Mouse (Mus musculus): ENCODE results near the gene Coq8a.
A peak's percentile ranks its signal among the peaks of the same experiment; 100 is the strongest.

The Coq8a gene

GRCm38 (mm10) chr1:180198959-180199714 lies at the start of gene Coq8a:
Gene Coq8a, minus strand, starts transcription at chr1:180199602.
- DNase-seq, result no peak

GRCm38 (mm10) chr1:180248593-180249146 lies 49.3 kb upstream of the Coq8a start:
- no peak for DNase-seq

DNA sequence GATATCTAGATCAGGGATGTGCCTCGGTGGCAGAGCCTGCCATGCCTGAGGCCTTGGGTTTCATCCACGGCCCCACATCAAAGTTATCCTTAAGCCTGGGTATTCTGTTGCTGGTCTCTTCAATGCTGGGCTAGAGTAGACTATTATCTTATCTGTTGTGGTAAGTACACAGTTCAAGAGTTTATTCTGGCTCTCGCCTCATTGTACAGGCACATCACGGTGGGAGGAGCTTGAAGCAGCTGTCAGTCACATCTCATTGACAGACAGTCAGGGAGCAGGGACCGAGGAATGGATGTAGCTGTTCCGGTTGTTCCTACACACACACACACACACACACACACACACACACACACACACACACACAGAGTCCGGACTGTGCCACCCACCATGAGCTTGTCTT lies 48.5 kb upstream of the Coq8a start:
- DNase-seq, result no peak

- no peak for DNase-seq
Measured at GRCm38 (mm10) chr1:180245741-180246507, 46.5 kb upstream of the Coq8a start.

DNA sequence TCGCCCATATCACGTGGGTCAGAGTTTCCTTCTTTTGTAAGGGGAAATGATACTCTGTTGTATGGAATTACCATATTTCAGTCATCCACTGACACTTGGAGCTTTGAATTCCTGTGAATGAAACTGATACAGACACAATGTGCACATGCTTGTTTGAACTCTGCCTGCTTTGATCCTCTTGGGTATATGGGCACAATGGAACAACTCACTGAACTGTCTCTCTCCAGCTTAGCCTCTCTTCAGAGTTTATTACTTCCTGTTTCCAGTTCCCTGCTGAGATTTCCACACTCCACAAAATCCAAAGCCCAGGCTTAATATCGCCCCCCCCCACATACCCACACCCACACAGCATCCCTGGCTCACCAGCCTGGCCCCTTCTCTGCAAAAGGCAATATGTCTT lies 32.3 kb upstream of the Coq8a start:
- no peak for DNase-seq

DNA sequence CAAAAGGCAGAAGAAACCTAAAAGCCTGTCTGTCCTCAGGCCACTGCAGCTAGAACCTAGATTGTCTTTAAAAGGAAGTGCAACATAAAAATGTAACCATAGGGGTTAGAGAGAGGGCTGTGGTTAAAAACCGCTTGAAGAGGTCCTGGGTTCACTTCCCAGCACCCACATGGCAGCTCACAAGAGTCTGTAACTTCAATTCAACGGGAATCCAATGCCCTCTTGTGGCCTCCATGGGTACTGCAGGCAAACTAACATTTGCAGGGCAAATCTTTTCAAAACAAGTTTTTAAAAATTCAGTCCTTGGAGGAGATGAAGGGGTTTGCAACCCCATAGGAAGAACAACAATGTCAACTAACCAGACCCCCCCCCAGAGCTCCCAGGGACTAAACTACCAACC lies 31.2 kb upstream of the Coq8a start:
- no peak for DNase-seq

DNA sequence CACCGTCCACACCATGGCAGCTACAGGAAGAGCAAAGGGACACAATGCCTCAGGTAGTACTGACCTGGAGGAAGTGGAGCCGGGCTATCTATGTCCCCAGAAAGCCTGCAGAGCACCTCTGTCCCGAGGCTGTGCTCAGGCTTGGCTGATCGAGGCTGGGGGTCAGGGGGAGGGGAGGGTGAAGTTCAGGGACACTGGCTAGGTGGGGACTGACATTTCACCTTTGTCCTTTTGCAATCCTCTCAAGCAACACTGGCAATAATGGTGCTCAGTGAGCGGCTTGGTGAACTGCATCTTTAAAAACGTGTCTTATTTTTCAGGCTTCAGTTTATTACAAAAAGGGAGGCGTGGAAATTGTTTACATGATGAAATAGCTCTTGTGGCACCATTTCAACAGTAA lies 30.5 kb upstream of the Coq8a start:
- no peak for DNase-seq

DNA sequence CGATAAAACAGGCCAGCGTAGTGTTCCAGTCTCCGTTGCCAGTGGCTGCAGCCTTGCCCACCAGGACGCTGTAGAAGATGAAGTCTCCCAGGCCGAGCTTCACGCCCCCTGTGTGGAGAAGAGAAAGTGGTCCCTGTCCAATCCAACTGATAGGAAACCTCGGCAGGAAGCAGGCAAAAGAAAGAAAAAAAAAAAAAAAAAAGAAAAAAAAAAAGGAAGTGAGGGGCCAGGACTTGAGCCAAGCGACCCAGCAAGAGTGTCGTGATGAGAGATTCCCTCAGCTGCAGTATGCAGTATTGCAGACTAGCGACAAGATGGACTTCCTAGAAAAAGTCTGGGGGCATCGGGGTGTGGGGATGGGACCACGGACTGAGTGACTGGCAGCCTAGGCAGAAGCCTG lies 29.5 kb upstream of the Coq8a start:
- no peak for DNase-seq

DNA sequence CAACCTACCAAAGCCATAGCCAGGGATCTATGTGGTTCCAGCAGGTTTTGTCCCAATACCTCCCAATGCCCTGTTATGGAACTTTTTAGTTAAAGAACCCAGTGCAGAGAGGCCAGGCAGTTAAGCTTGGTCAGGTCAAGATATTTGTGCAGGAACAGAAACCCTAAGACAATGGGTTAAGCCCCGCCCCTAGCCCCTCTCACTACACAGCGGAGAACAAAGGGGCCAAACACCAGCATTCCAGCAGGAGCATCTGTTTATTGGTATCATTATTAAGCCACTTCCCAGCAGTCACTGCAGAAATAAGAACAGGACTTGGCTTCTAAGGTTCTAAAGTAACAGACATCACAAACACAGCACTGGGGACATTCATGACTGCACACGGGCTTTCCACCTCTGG lies 27.4 kb upstream of the Coq8a start:
- no peak for DNase-seq

GRCm38 (mm10) chr1:180226221-180226713 lies 26.9 kb upstream of the Coq8a start:
- no peak for DNase-seq

DNA sequence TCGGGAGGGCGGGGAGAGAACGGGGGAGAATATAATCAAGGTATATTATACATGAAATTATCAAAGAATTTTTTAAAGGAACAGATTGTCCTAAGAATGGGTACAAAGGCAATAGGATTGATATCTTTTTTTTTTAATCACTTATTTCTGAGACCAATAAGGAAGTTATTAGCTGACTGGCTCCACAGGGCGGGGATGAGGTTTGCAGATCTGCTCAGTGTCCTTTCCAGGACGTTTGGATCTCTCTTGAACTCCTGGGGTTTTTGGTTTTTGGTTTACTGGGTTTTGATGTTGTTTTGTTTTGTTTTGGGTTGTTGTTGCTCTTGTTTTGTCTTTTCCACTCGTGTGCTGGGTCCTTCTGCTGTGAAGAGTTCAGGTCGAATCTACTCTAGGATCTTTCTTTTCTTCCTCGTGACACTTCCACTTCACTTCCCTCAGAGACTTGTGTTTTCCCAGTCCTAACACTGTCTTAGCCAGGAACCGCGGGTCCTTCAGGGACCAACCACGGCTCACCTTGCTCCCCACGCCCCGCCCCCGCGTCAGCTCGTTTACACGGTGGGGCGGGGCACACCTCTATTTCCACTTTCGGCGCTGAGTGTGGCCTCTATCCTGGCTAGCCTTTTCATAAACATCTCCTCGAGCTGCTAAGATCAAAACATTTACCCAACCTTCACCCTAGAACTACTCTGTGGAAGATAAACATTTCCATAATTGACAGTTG lies 26.3 kb upstream of the Coq8a start:
- DNase-seq, result no peak

GRCm38 (mm10) chr1:180222007-180222406 lies 22.6 kb upstream of the Coq8a start:
- DNase-seq, result no peak

- DNase-seq, result no peak
Measured at GRCm38 (mm10) chr1:180220791-180221542, 21.6 kb upstream of the Coq8a start.

GRCm38 (mm10) chr1:180216541-180217276 lies 17.3 kb upstream of the Coq8a start:
- DNase-seq, result no peak

- DNase-seq, result peak; percentile 49
Measured at GRCm38 (mm10) chr1:180215044-180215443, 15.6 kb upstream of the Coq8a start.

DNA sequence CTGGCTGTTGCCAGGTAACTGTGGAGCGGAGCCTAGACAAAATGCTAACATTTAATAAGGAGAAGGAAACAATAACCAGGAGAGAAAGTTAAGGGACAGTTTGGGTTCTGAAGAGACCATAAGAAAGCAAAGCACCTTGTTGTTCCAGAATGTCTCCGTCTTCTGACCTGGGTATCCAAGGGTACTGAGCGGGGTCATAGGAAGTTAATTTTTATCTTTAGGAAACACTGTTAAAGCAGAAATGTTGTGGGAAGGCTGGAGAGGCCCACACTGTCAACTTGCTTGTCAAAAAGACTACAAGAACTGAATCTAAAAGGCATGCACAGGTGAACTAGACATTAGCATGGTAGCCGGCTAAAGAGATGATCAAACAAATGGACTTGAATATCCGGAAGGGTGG lies 13.5 kb upstream of the Coq8a start:
- no peak for DNase-seq

DNA sequence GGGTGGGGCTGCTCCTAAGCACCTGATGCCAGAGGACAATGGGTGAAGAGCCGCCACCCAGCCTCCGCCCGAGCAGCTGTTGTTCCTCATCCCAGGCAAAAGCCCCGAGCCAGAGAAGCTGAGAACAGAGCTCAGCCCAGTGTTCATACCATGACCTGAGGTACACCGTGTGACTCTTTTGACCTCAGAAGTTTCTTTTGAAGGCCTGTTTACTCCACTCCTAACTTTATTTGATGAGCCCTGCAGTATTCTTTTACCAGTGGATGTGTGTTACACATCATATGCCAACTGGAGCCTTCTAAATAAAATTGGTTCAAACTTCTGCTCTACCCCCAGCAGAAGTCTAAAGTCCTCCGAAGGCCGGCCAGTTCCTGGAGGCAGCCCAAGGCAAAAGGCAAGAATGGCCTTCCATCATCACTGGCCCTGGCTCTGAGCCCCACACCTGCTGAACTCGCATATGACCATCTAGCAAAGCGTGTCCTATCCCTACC lies 11.4 kb upstream of the Coq8a start:
- no peak for DNase-seq

DNA sequence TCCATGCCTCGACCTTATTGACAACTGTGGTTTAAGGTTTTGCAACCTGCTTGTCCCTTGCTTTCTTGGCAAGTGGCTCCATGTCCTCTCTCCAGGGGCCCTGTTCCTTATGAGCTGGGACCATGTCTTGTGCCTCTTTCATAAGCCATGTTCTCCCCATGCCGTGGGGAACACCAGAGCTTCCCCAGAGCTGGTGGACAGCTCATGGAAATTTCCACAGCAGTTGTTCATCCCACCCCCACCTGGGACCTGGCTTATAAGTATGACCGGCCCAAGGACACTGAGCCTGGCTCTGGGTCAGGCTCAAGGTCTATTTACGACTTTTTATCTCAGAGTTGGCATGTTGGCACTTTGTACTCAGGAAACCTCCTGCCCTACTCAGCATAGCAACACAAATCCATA lies 10.6 kb upstream of the Coq8a start:
- DNase-seq, result no peak

- no peak for DNase-seq
Measured at GRCm38 (mm10) chr1:180208370-180208769, 9.0 kb upstream of the Coq8a start.

GRCm38 (mm10) chr1:180200722-180201121 lies 1.3 kb upstream of the Coq8a start:
- DNase-seq, result no peak

- DNase-seq, result no peak
Measured at GRCm38 (mm10) chr1:180199715-180200050, 281 bp upstream of the Coq8a start.

DNA sequence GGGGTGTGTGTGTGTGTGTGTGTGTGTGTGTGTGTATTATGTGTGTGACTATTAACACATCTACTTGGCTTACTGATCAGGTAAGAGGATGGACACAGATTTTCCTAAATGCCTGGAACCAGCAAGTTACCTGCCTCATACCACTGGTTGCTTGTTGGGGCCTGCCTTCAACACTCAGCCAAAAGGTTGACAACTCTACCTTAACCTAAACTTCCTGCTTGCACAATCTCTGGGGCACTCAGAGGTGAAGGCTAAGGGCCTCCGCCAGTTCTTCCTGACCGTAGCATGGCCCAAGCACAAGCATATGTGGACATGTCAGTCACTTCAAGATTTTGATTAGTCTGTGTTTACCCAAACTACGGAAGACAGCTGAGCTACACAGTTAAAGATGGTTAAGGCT lies 1.4 kb downstream of the Coq8a start:
- no peak for DNase-seq
